Mouse (Mus musculus): Measurements from ENCODE around the gene Clk4. TPM values are rescaled to one million over a fixed set of nuclear protein-coding genes. Genes with fewer than 3 reads are reported as not detected.

Gene Clk4
- polyA plus RNA-seq, 1 experiment from 2014 or later: 106 TPM

DNA sequence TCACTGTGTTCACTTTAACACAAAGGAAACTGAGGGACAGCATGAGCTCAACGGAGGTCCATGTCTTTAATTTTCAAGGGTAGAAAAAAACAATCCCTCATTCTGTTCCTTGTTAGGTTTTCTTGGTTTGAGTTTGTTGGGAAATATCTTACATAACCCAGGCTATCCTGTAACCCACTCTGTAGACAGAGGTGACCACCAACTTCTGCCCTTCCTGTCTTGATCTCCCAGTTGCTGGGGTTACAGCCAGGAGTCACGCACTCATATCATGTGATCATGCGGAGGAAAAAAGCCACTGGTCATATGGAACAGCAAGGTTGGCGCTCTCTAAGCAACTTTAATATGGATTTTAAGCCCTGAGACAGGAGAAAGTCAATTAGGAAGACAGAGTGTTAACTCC is 4.5 kb upstream of the Clk4 start:
- ATAC-seq (ENCODE audit: insufficient read depth): no peak
- Histone ChIP-seq H3K4me2 (no peak overlapping the region), H3K9me3 (ENCODE audit: low read depth, low read length) (no peaks in the 10 kb centered on the region), H3K27me3 (ENCODE audit: insufficient read depth, low read length) (no peaks in the 10 kb centered on the region), H3K36me3 (ENCODE audit: insufficient read depth) (no peaks in the 10 kb centered on the region), H3K27ac (ENCODE audit: low read depth) (no peak overlapping the region), H3K4me3 (ENCODE audit: low read depth, low read length) (no peak overlapping the region), H3K9ac (no peak overlapping the region), H3K4me1 (ENCODE audit: insufficient read depth) (no peaks in the 10 kb centered on the region)
- WGBS: 78% methylated on average over 4 of the region's 4 CpGs
- DNase-seq: no peak
- no peak for TF ChIP-seq CTCF (IDR thresholded peaks at IDR 0.05; ENCODE audit: low read depth)

DNA sequence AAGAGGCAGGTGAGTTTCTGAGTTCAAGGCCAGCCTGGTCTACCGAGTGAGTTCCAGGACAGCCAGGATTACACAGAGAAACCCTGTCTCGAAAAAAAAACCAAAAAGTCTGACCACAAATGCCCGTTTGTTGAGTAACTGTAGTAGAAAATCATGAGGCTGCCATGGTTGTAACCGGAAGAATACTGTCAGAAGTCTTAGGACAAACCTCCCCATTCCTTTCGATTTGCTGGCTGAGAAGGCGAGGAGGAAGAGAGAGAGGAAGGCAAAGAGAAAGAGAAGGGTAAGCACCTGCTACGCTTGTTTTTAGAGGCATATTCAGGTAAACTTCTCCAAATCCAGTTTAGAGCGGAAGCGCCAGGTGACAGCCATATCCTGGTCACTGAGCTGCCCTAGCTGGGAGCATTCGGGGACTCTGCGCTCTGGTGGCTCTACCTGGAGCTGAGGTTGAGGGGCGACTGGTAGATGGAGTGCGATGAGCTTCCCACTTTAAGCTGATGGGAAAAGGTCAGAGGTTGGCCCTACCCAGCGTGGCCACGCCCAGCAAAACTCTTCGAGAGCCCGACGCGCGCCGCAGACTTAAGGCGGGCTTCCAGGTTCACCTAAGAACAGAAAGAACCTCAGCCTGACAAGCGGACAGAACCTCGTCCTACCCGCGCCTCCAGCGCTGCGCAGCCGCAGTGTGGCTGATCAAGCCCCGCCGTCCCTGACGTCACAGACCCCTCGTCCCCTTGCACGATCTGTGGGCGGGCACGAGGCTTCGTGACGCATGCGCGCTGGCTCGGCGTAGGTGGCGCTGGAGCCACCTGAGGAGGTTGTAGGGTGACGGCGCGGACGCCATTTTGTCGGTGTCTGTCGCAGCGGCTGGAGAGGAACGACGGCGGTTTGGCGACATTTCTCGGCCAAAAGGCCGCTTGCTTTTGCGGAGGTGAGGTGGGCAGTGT is 1.1 kb downstream of the Clk4 start, which contains the start of gene BC049762:
Gene BC049762, minus strand, starts transcription at position 705 of the 944 bp plus-strand sequence.
- peak within 1 kb of the TSS; percentile 86 for H3K4me2 ChIP-seq
- H3K36me3 ChIP-seq (ENCODE audit: insufficient read depth): peaks cover 9% of the 10 kb centered on the region
- ATAC-seq (ENCODE audit: insufficient read depth) (peak; percentile 97), DNase-seq (peak; percentile 100)
- H3K27me3 ChIP-seq (ENCODE audit: insufficient read depth, low read length): no peaks in the 10 kb centered on the region
- 7% methylated on average over 57 of the region's 57 CpGs for WGBS
- H3K9ac ChIP-seq: peak within 1 kb of the TSS; percentile 97
- H3K4me1 ChIP-seq (ENCODE audit: insufficient read depth): peaks cover 6% of the 10 kb centered on the region; the same call in 1 of the 2 replicates
- no peaks in the 10 kb centered on the region for H3K9me3 ChIP-seq (ENCODE audit: low read depth, low read length)
- peak within 1 kb of the TSS; percentile 94 for H3K4me3 ChIP-seq (ENCODE audit: low read depth, low read length)
- peak; percentile 53 for TF ChIP-seq CTCF (IDR thresholded peaks at IDR 0.05; ENCODE audit: low read depth)
- peak within 1 kb of the TSS; percentile 95 for H3K27ac ChIP-seq (ENCODE audit: low read depth)

DNA sequence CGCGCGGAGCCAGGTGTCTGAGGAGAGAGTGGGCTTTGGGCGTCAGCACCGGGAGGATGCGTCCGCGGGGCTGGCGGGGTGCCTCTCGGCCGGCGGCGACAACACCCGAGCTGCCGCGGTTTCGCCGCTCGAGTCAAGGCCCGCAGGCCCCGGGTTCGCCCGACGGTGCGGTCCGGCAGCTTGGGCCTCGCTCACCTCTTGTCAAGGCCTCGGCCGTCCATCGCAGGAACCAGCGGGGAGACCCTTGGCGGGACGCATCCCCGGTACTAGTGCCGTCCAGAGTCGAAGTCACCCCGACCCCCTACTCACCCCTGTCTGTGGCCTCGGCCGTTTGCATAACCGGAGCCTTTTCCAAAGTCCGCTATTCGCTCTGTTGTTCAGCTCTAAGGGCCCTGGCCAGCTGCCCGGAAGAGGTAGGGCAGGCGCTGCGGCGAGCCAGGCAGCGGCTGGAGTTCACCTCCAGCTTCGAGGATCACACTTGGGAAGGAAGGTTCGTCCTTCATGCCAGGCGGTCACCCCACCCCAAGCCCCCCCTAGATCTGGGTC is 1.8 kb downstream of the Clk4 start:
- H3K4me3 ChIP-seq (ENCODE audit: low read depth, low read length): peak overlapping the region; percentile 94
- DNase-seq: peak; percentile 74
- H3K9ac ChIP-seq: peak overlapping the region; percentile 97
- WGBS: under 1% methylated on average over 50 of the region's 50 CpGs
- peaks cover 10% of the 10 kb centered on the region for H3K36me3 ChIP-seq (ENCODE audit: insufficient read depth)
- H3K27me3 ChIP-seq (ENCODE audit: insufficient read depth, low read length): no peaks in the 10 kb centered on the region
- peak; percentile 65 for ATAC-seq (ENCODE audit: insufficient read depth)
- no peaks in the 10 kb centered on the region for H3K9me3 ChIP-seq (ENCODE audit: low read depth, low read length)
- H3K27ac ChIP-seq (ENCODE audit: low read depth): peak overlapping the region; percentile 95
- H3K4me2 ChIP-seq: peak overlapping the region; percentile 86
- peaks cover 6% of the 10 kb centered on the region; the same call in 1 of the 2 replicates for H3K4me1 ChIP-seq (ENCODE audit: insufficient read depth)
- TF ChIP-seq CTCF (IDR thresholded peaks at IDR 0.05; ENCODE audit: low read depth): no peak

DNA sequence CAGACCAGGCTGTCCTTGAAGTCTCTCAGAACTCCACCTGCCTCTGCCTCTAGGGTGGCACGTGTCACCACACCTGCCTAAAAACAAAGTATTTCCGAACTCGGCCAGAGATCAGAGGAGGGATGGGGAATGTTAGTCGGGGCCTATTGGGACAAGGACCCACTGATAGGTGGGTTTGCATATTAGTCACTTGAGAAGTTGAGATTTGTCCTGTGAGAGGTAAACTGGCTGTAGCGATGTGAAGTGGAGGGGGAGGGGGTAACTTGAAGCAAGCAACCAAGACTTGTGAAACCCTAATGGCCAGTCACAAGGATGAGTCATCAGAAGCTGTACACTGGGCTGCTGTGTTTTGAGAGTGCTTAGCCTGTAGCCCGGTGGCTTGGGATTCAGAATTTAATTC is 2.8 kb downstream of the Clk4 start:
- Histone ChIP-seq H3K9me3 (ENCODE audit: low read depth, low read length) (no peaks in the 10 kb centered on the region), H3K4me1 (ENCODE audit: insufficient read depth) (peaks cover 6% of the 10 kb centered on the region; the same call in 1 of the 2 replicates), H3K4me3 (ENCODE audit: low read depth, low read length) (peak overlapping the region; percentile 94), H3K4me2 (peak overlapping the region; percentile 86), H3K27me3 (ENCODE audit: insufficient read depth, low read length) (no peaks in the 10 kb centered on the region), H3K9ac (peak overlapping the region; percentile 19), H3K36me3 (ENCODE audit: insufficient read depth) (peaks cover 13% of the 10 kb centered on the region), H3K27ac (ENCODE audit: low read depth) (peak overlapping the region; percentile 2; the same call in 1 of the 2 replicates)
- ATAC-seq (ENCODE audit: insufficient read depth) (no peak), DNase-seq (peak; percentile 50)
- WGBS: 13% methylated on average over 6 of the region's 6 CpGs
- TF ChIP-seq CTCF (IDR thresholded peaks at IDR 0.05; ENCODE audit: low read depth): no peak

DNA sequence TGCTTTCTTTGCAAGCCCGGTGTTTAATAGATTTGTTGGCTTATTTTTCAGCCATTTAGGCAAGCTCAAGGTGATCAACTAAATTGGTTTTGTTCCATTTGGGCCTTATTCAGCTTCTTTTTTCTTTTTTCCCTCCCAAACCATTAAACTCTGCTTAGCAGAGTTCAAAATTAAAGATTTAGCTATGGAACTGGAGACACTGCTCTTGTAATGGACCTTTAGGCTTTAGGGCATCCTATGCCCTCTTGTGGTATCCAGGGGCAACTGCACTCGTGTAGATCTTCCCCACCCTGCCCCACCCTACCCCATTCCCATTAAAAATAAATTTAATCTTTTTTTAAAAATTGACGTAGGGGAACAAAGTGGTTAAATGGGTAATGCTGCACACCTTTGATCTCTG is 3.8 kb downstream of the Clk4 start:
- Histone ChIP-seq H3K9me3 (ENCODE audit: low read depth, low read length) (no peaks in the 10 kb centered on the region), H3K4me2 (peak overlapping the region; percentile 86), H3K4me3 (ENCODE audit: low read depth, low read length) (peak overlapping the region; percentile 94), H3K9ac (no peak overlapping the region), H3K4me1 (ENCODE audit: insufficient read depth) (peaks cover 6% of the 10 kb centered on the region; the same call in 1 of the 2 replicates), H3K27ac (ENCODE audit: low read depth) (no peak overlapping the region), H3K36me3 (ENCODE audit: insufficient read depth) (peaks cover 23% of the 10 kb centered on the region), H3K27me3 (ENCODE audit: insufficient read depth, low read length) (no peaks in the 10 kb centered on the region)
- ATAC-seq (ENCODE audit: insufficient read depth): no peak
- peak; percentile 77 for DNase-seq
- WGBS: 45% methylated on average over 3 of the region's 3 CpGs
- peak; percentile 66 for TF ChIP-seq CTCF (IDR thresholded peaks at IDR 0.05; ENCODE audit: low read depth)

DNA sequence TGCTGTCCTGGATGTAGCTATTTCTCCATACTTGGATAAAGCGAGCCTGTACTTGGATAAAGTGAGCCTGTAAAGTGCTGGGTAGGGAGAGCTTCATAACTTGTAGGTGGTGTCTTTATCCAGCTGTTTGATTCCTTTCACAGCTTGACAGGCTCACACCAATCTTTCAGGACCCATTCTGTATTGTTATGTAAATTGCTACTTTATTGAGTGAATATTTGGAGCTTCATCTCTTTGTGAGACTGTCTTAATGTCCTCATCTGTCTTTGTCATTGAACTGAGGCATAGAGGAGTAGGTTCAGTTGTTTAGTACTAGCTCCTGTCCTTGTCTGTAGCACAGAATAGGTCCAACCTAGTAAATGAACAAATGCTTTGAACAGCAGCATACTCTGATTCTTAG is 12.9 kb downstream of the Clk4 start:
- H3K4me2 ChIP-seq: no peak overlapping the region
- DNase-seq (no peak), ATAC-seq (ENCODE audit: insufficient read depth) (no peak)
- peaks cover 89% of the 10 kb centered on the region for H3K36me3 ChIP-seq (ENCODE audit: insufficient read depth)
- H3K4me1 ChIP-seq (ENCODE audit: insufficient read depth): no peaks in the 10 kb centered on the region
- H3K9me3 ChIP-seq (ENCODE audit: low read depth, low read length): no peaks in the 10 kb centered on the region
- no peak overlapping the region for H3K4me3 ChIP-seq (ENCODE audit: low read depth, low read length)
- no peak overlapping the region for H3K27ac ChIP-seq (ENCODE audit: low read depth)
- no peaks in the 10 kb centered on the region for H3K27me3 ChIP-seq (ENCODE audit: insufficient read depth, low read length)
- no peak for TF ChIP-seq CTCF (IDR thresholded peaks at IDR 0.05; ENCODE audit: low read depth)
- H3K9ac ChIP-seq: no peak overlapping the region
- WGBS: 84% methylated on average over 1 of the region's 1 CpGs

DNA sequence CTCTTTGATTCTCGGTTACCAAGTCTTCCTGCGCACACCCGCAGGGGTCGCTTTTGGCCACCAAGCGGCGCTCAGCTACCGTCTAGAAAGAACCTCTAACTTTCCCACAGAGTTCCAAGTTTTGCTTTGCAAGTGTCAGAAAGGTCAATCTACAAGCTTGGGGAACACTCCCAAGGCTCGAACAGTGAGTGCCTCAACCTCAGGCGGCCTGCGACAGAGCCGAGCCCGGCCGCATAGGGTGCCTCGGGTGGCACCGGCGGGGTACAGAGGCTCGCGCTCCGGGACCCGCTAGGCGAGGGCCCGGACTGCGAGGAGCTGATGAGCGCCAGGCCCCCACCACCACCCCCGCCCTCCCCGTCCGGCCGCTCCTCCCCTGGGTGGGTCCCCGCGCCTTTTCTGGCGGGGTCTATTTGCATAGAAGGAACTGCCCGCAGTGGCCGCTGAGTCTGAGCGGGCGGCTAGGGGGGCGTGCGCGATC is 28.1 kb downstream of the Clk4 start, which contains the start of gene Col23a1:
Gene Col23a1, plus strand, starts transcription at position 357 of the 478 bp plus-strand sequence.
- Histone ChIP-seq H3K9ac (peak within 1 kb of the TSS; percentile 49), H3K27me3 (ENCODE audit: insufficient read depth, low read length) (no peaks in the 10 kb centered on the region), H3K27ac (ENCODE audit: low read depth) (peak within 1 kb of the TSS; percentile 70; the same call in 1 of the 2 replicates), H3K9me3 (ENCODE audit: low read depth, low read length) (no peaks in the 10 kb centered on the region), H3K4me2 (peak within 1 kb of the TSS; percentile 64), H3K36me3 (ENCODE audit: insufficient read depth) (0 out of 2 replicates have a peak, but pooled peaks cover 3% of the 10 kb centered on the region), H3K4me1 (ENCODE audit: insufficient read depth) (no peaks in the 10 kb centered on the region), H3K4me3 (ENCODE audit: low read depth, low read length) (peak within 1 kb of the TSS; percentile 50)
- DNase-seq: peak; percentile 96
- peak; percentile 93 for TF ChIP-seq CTCF (IDR thresholded peaks at IDR 0.05; ENCODE audit: low read depth)
- under 1% methylated on average over 35 of the region's 38 CpGs for WGBS
- peak; percentile 94 for ATAC-seq (ENCODE audit: insufficient read depth)

All from lung, embryonic 14.5 days (tissue).